Mouse (Mus musculus) midbrain, embryonic 11.5 days (tissue): ENCODE data around the gene Phc1. TPM values are rescaled to one million over a fixed set of nuclear protein-coding genes. Genes with fewer than 3 reads are reported as not detected.

Experiments
- ATAC-seq: fragments of 200-750 bp; cut with Nextera tagmentation; 2 replicates; pipeline ENCODE4 v1.8.0; 2017; ENCODE audit warnings: moderate TSS enrichment, moderate library complexity; ENCODE audit not compliant: low FRiP score
- DNase-seq: peaks from one replicate; pipeline ENCODE4 v3.0.0; 2015; ENCODE audit warnings: low spot score; ENCODE audit errors: missing footprints
- H3K27ac ChIP-seq: fragments of 300-500 bp; sonication (generic); 2 replicates; pipeline ENCODE4 v1.5.1; 2014; ENCODE audit warnings: low read depth, low read length
- H3K27me3 ChIP-seq: fragments of 300-500 bp; sonication (generic); 2 replicates; pipeline ENCODE4 v1.6.1; 2014; ENCODE audit warnings: mild to moderate bottlenecking, low read length, moderate library complexity, mixed read lengths; ENCODE audit not compliant: control insufficient read depth, insufficient read depth
- H3K36me3 ChIP-seq: fragments of 300-500 bp; sonication (generic); 2 replicates; pipeline ENCODE4 v1.6.1; 2014; ENCODE audit warnings: mild to moderate bottlenecking, low read length, moderate library complexity, mixed read lengths; ENCODE audit not compliant: control insufficient read depth, insufficient read depth
- H3K4me1 ChIP-seq: fragments of 300-500 bp; sonication (generic); 2 replicates; pipeline ENCODE4 v1.6.1; 2014; ENCODE audit warnings: low read length; ENCODE audit not compliant: control insufficient read depth, insufficient read depth
- H3K4me2 ChIP-seq: fragments of 300-500 bp; sonication (generic); 2 replicates; pipeline ENCODE4 v1.6.1; 2014; ENCODE audit warnings: mild to moderate bottlenecking, moderate library complexity
- H3K4me3 ChIP-seq: fragments of 300-500 bp; sonication (generic); 2 replicates; pipeline ENCODE4 v1.5.1; 2014; ENCODE audit warnings: low read depth, low read length
- H3K9ac ChIP-seq: fragments of 300-500 bp; sonication (generic); 2 replicates; pipeline ENCODE4 v1.6.1; 2014; ENCODE audit warnings: low read length
- H3K9me3 ChIP-seq: fragments of 300-500 bp; sonication (generic); 2 replicates; pipeline ENCODE4 v1.6.1; 2016; ENCODE audit warnings: low read length; ENCODE audit not compliant: control insufficient read depth
- WGBS: fragments of 180-500 bp; shearing (Covaris S2); extraction: QIAGEN DNeasy Blood & Tissue Kit; methylation state at CpG from one replicate; pipeline ENCODE4 v1.1.7; 2014; 5-methylcytosine and 5-hydroxymethylcytosine counted together
- polyA plus RNA-seq: library from polyadenylated mRNA; unstranded; fragments of >200 nt; fragmentation: Nextera tagmentation; extraction: Ambion mirVana; gene quantifications from 2 replicates; pipeline ENCODE4 v1.2.1, GENCODE M21; 2014

The Phc1 gene
- polyA plus RNA-seq, 1 experiment from 2014 or later: 34.7 TPM

DNA sequence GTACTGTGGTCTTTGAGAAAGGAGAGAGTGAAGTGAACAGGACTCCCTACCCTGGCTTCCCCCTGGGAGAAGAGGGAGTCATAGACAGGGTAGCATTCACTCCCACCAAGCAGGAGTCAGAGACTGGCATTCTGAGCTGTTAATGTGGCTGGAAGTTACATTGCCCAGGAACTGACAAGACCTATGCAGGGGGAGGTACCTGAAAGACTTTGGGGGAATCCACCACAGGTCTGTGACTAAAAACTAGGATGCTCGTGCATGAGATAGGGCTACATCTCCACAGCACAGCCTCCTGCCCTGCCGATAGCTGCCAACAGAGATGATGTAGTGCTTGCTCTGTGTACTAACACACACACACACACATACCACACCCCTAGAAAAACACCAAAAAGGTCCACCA lies 56.9 kb downstream of the Phc1 start:
- Histone ChIP-seq H3K4me2 (no peak overlapping the region), H3K27ac (no peak overlapping the region), H3K9ac (no peak overlapping the region), H3K36me3 (no peaks in the 10 kb centered on the region), H3K27me3 (no peaks in the 10 kb centered on the region), H3K9me3 (no peaks in the 10 kb centered on the region), H3K4me1 (no peaks in the 10 kb centered on the region), H3K4me3 (no peak overlapping the region)
- no peak for DNase-seq
- 100% methylated on average over 2 of the region's 2 CpGs for WGBS
- no peak for ATAC-seq

DNA sequence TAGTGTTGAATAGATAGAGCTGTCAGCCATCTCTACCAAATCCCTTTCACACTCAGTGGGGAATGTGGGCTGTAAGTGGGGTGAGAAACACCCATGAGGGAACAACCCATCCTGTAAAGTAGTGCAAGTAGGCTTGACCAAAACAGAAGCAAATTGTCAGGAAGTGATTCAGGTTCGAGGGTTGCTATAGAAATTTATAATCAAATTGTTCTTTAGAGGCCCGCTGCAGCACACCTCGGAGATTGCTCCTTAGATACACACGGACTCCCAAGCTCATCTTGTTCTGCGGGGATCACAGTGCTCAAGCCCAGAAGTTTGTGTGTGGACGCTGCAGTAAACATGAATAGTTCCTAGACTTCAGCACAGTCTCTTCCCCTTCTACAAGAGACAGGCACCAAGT lies 57.6 kb downstream of the Phc1 start, which contains the start of gene Klrg1:
Gene Klrg1 (minus strand): TSS at position 101 of the 400 bp plus-strand sequence.
- no peak for DNase-seq
- no peak for ATAC-seq
- no peak within 1 kb of the TSS for H3K27ac ChIP-seq
- no peaks in the 10 kb centered on the region for H3K27me3 ChIP-seq
- 83% methylated on average over 6 of the region's 6 CpGs for WGBS
- H3K4me2 ChIP-seq: no peak within 1 kb of the TSS
- H3K4me1 ChIP-seq: no peaks in the 10 kb centered on the region
- no peaks in the 10 kb centered on the region for H3K36me3 ChIP-seq
- H3K4me3 ChIP-seq: no peak within 1 kb of the TSS
- no peak within 1 kb of the TSS for H3K9ac ChIP-seq
- H3K9me3 ChIP-seq: no peaks in the 10 kb centered on the region

DNA sequence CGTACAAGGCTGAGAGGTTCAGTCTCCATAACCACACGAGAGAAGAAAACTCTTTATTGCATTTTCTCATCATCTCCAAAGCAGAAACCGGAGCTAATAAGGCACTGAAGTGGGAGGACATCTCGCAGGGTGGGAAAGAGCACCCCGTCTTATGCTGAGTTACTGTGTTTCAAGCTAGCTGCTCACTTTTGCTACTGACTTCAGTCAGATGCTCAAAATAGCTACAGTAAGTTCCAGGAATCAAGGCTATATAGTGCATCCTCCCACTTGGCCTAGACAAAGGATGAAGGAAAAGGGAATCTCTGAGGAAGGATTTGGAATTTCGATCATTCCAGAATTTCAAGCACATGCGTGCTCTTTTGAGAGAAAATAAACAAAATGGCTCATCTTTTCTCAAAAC lies 63.8 kb downstream of the Phc1 start:
- DNase-seq (no peak), ATAC-seq (no peak)
- H3K36me3 ChIP-seq: no peaks in the 10 kb centered on the region
- H3K4me2 ChIP-seq: no peak overlapping the region
- no peak overlapping the region for H3K4me3 ChIP-seq
- H3K9me3 ChIP-seq: no peaks in the 10 kb centered on the region
- H3K9ac ChIP-seq: no peak overlapping the region
- WGBS: 90% methylated on average over 7 of the region's 7 CpGs
- no peaks in the 10 kb centered on the region for H3K4me1 ChIP-seq
- no peak overlapping the region for H3K27ac ChIP-seq
- no peaks in the 10 kb centered on the region for H3K27me3 ChIP-seq

GRCm38 (mm10) chr6:122274546-122274945 lies 65.8 kb downstream of the Phc1 start:
- DNase-seq: no peak
- no peak overlapping the region for H3K4me3 ChIP-seq
- no peaks in the 10 kb centered on the region for H3K9me3 ChIP-seq
- no peak for ATAC-seq
- no peaks in the 10 kb centered on the region for H3K4me1 ChIP-seq
- 62% methylated on average over 5 of the region's 5 CpGs for WGBS
- no peak overlapping the region for H3K9ac ChIP-seq
- H3K27ac ChIP-seq: no peak overlapping the region
- H3K27me3 ChIP-seq: no peaks in the 10 kb centered on the region
- no peak overlapping the region for H3K4me2 ChIP-seq
- H3K36me3 ChIP-seq: no peaks in the 10 kb centered on the region

- no peaks in the 10 kb centered on the region for H3K9me3 ChIP-seq
- no peaks in the 10 kb centered on the region for H3K4me1 ChIP-seq
- 84% methylated on average over 11 of the region's 11 CpGs for WGBS
- no peaks in the 10 kb centered on the region for H3K27me3 ChIP-seq
- no peak overlapping the region for H3K27ac ChIP-seq
- no peak overlapping the region for H3K9ac ChIP-seq
- ATAC-seq (no peak), DNase-seq (no peak)
- no peak overlapping the region for H3K4me3 ChIP-seq
- no peaks in the 10 kb centered on the region for H3K36me3 ChIP-seq
- H3K4me2 ChIP-seq: no peak overlapping the region
Measured at GRCm38 (mm10) chr6:122270152-122270551, 70.2 kb downstream of the Phc1 start.

- ATAC-seq (no peak), DNase-seq (no peak)
- no peak overlapping the region for H3K27ac ChIP-seq
- no peak overlapping the region for H3K4me2 ChIP-seq
- no peak overlapping the region for H3K9ac ChIP-seq
- 95% methylated on average over 4 of the region's 4 CpGs for WGBS
- H3K36me3 ChIP-seq: no peaks in the 10 kb centered on the region
- no peaks in the 10 kb centered on the region for H3K9me3 ChIP-seq
- H3K4me3 ChIP-seq: no peak overlapping the region
- no peaks in the 10 kb centered on the region for H3K27me3 ChIP-seq
- no peaks in the 10 kb centered on the region for H3K4me1 ChIP-seq
Measured at GRCm38 (mm10) chr6:122269170-122269569, 71.2 kb downstream of the Phc1 start.

DNA sequence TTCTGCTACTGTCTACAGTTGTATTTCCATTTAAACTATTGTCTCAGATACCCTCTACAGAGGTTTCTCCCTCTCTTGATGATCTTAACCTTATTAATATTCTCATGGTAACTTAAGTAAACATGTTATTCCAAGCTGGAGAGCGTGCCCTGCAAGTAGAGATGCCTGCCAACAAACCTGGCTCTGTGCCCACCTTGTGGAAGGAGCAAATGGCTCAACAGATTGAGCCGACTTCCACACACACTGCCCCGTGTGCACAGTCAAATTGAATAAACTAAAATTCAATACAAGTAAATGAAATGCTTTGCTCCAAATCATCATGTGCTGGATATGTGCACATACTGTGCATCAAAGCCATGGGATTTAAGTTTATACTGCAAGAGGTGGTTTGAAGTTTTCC lies 71.8 kb downstream of the Phc1 start:
- H3K36me3 ChIP-seq: no peaks in the 10 kb centered on the region
- H3K9me3 ChIP-seq: no peaks in the 10 kb centered on the region
- H3K27ac ChIP-seq: no peak overlapping the region
- 83% methylated on average over 3 of the region's 3 CpGs for WGBS
- no peak overlapping the region for H3K4me3 ChIP-seq
- H3K27me3 ChIP-seq: no peaks in the 10 kb centered on the region
- H3K9ac ChIP-seq: no peak overlapping the region
- DNase-seq (no peak), ATAC-seq (no peak)
- H3K4me2 ChIP-seq: no peak overlapping the region
- H3K4me1 ChIP-seq: no peaks in the 10 kb centered on the region

Other genes with a start within 250 kb of the Phc1 start
- 0.11 and 0.31 TPM in 2 replicates for gene Klrg1, start 57.7 kb downstream of the Phc1 start, polyA plus RNA-seq
- 89.9 and 92.4 TPM in 2 replicates for gene M6pr, start 31.8 kb downstream of the Phc1 start, polyA plus RNA-seq
- gene Rimklb, start 158.2 kb upstream of the Phc1 start, polyA plus RNA-seq: 67.4 and 70.1 TPM in 2 replicates
- 0.75 and 0.77 TPM in 2 replicates for gene Mfap5, start 165.3 kb upstream of the Phc1 start, polyA plus RNA-seq
- gene Aicda, start 213.2 kb upstream of the Phc1 start, polyA plus RNA-seq: not detected in 2 replicates